Mouse (Mus musculus): ENCODE data around the gene Ndufa5. TPM values are rescaled to one million over a fixed set of nuclear protein-coding genes. Genes with fewer than 3 reads are reported as not detected.

The Ndufa5 gene
- 100 to 1,000 TPM; 605 to 626 TPM for total RNA-seq (2021)
- long read RNA-seq, experiment 1, transcript Ndufa5-201 (5 exons, 875 nt): major isoform, 1,662 of 2,295 reads
- long read RNA-seq, experiment 1, transcript Ndufa5-202 (4 exons, 315 nt): minor isoform, 152 of 2,295 reads
- long read RNA-seq, experiment 1, partial matches to known transcripts: 439 of 2,295 reads
- long read RNA-seq, experiment 1, other reads (novel, unspliced or antisense): 36 of 2,295 reads
- long read RNA-seq, experiment 2, transcript Ndufa5-201 (5 exons, 875 nt): major isoform, 1,007 of 1,380 reads
- long read RNA-seq, experiment 2, transcript Ndufa5-202 (4 exons, 315 nt): minor isoform, 70 of 1,380 reads
- long read RNA-seq, experiment 2, partial matches to known transcripts: 286 of 1,380 reads
- long read RNA-seq, experiment 2, other reads (novel, unspliced or antisense): 14 of 1,380 reads

GRCm38 (mm10) chr6:24527155-24528063 lies at the start of gene Ndufa5:
Ndufa5 (minus strand) TSS chr6:24528013.
- DNase-seq: peak; percentile 92

- no peak for DNase-seq
Observed at GRCm38 (mm10) chr6:24573319-24573718, 45.5 kb upstream of the Ndufa5 start.

GRCm38 (mm10) chr6:24572431-24572830 lies 44.6 kb upstream of the Ndufa5 start:
- no peak for DNase-seq

- no peak for DNase-seq
Observed at GRCm38 (mm10) chr6:24571126-24571525, 43.3 kb upstream of the Ndufa5 start.

GRCm38 (mm10) chr6:24570278-24570677 lies 42.5 kb upstream of the Ndufa5 start:
- peak; percentile 15 for DNase-seq

- no peak for DNase-seq
Observed at GRCm38 (mm10) chr6:24569711-24570110, 41.9 kb upstream of the Ndufa5 start.

GRCm38 (mm10) chr6:24568963-24569362 lies 41.1 kb upstream of the Ndufa5 start:
- DNase-seq: no peak

- DNase-seq: no peak
Observed at GRCm38 (mm10) chr6:24564886-24565285, 37.1 kb upstream of the Ndufa5 start.

GRCm38 (mm10) chr6:24564081-24564480 lies 36.3 kb upstream of the Ndufa5 start:
- no peak for DNase-seq

GRCm38 (mm10) chr6:24555488-24555887 lies 27.7 kb upstream of the Ndufa5 start:
- DNase-seq: peak; percentile 46

GRCm38 (mm10) chr6:24554427-24555086 lies 26.7 kb upstream of the Ndufa5 start:
- peak; percentile 60 for DNase-seq

- peak; percentile 55 for DNase-seq
Observed at GRCm38 (mm10) chr6:24552046-24552445, 24.2 kb upstream of the Ndufa5 start.

GRCm38 (mm10) chr6:24549801-24550200 lies 22.0 kb upstream of the Ndufa5 start:
- DNase-seq: no peak

- no peak for DNase-seq
Observed at GRCm38 (mm10) chr6:24546716-24547420, 19.1 kb upstream of the Ndufa5 start.

- peak; percentile 21 for DNase-seq
Observed at GRCm38 (mm10) chr6:24543119-24543591, 15.3 kb upstream of the Ndufa5 start.

- peak; percentile 28 for DNase-seq
Observed at GRCm38 (mm10) chr6:24542393-24542792, 14.6 kb upstream of the Ndufa5 start.

GRCm38 (mm10) chr6:24540106-24540505 lies 12.3 kb upstream of the Ndufa5 start:
- DNase-seq: no peak

- DNase-seq: no peak
Observed at GRCm38 (mm10) chr6:24538435-24538834, 10.6 kb upstream of the Ndufa5 start.

GRCm38 (mm10) chr6:24532804-24533203 lies 5.0 kb upstream of the Ndufa5 start:
- DNase-seq: no peak

GRCm38 (mm10) chr6:24530711-24531420 lies 3.1 kb upstream of the Ndufa5 start:
- peak; percentile 24 for DNase-seq

- no peak for DNase-seq
Observed at GRCm38 (mm10) chr6:24530166-24530565, 2.4 kb upstream of the Ndufa5 start.
